Mouse (Mus musculus): ENCODE results near the gene Art4. TPM values are rescaled to one million over a fixed set of nuclear protein-coding genes. Genes with fewer than 3 reads are reported as not detected.

The Art4 gene
- polyA plus RNA-seq, 1 experiment, result 0.96 TPM

GRCm38 (mm10) chr6:136898954-136899353 lies 41.4 kb upstream of the Art4 start:
- no peak for TF ChIP-seq POLR2A (IDR thresholded peaks at IDR 0.05; ENCODE audit: control insufficient read depth, low read depth, low read length)
- no peak for TF ChIP-seq CTCF (IDR thresholded peaks at IDR 0.05; ENCODE audit: control insufficient read depth, insufficient read depth, insufficient replicate concordance, low read depth, low read length)
- H3K27me3 ChIP-seq (ENCODE audit: control insufficient read depth, insufficient read depth, low read length), result no peaks in the 10 kb centered on the region
- H3K4me3 ChIP-seq (ENCODE audit: control insufficient read depth, low read depth, low read length), result no peak overlapping the region

GRCm38 (mm10) chr6:136898222-136898621 lies 40.7 kb upstream of the Art4 start:
- no peaks in the 10 kb centered on the region for H3K27me3 ChIP-seq (ENCODE audit: control insufficient read depth, insufficient read depth, low read length)
- no peak overlapping the region for H3K4me3 ChIP-seq (ENCODE audit: control insufficient read depth, low read depth, low read length)
- H3K4me1 ChIP-seq (ENCODE audit: control insufficient read depth, insufficient read depth, low read length), result no peaks in the 10 kb centered on the region; the same call in 1 of the 2 replicates
- no peaks in the 10 kb centered on the region for H3K36me3 ChIP-seq (ENCODE audit: control insufficient read depth, insufficient read depth, low read length)
- no peak overlapping the region for H3K27ac ChIP-seq (ENCODE audit: control insufficient read depth, insufficient read depth, low read depth, low read length)
- TF ChIP-seq CTCF (IDR thresholded peaks at IDR 0.05; ENCODE audit: control insufficient read depth, insufficient read depth, insufficient replicate concordance, low read depth, low read length), result no peak
- no peak for TF ChIP-seq POLR2A (IDR thresholded peaks at IDR 0.05; ENCODE audit: control insufficient read depth, low read depth, low read length)

More at GRCm38 (mm10) chr6:136898954-136899353, 41.4 kb upstream of the Art4 start:
- Histone ChIP-seq H3K27ac (ENCODE audit: control insufficient read depth, insufficient read depth, low read depth, low read length) (no peak overlapping the region), H3K36me3 (ENCODE audit: control insufficient read depth, insufficient read depth, low read length) (no peaks in the 10 kb centered on the region), H3K4me1 (ENCODE audit: control insufficient read depth, insufficient read depth, low read length) (no peaks in the 10 kb centered on the region; the same call in 1 of the 2 replicates)

GRCm38 (mm10) chr6:136897789-136898188 lies 40.3 kb upstream of the Art4 start:
- H3K36me3 ChIP-seq (ENCODE audit: control insufficient read depth, insufficient read depth, low read length), result no peaks in the 10 kb centered on the region
- no peaks in the 10 kb centered on the region; the same call in 1 of the 2 replicates for H3K4me1 ChIP-seq (ENCODE audit: control insufficient read depth, insufficient read depth, low read length)
- no peak overlapping the region for H3K27ac ChIP-seq (ENCODE audit: control insufficient read depth, insufficient read depth, low read depth, low read length)
- no peaks in the 10 kb centered on the region for H3K27me3 ChIP-seq (ENCODE audit: control insufficient read depth, insufficient read depth, low read length)
- H3K4me3 ChIP-seq (ENCODE audit: control insufficient read depth, low read depth, low read length), result no peak overlapping the region
- TF ChIP-seq CTCF (IDR thresholded peaks at IDR 0.05; ENCODE audit: control insufficient read depth, insufficient read depth, insufficient replicate concordance, low read depth, low read length) (no peak), POLR2A (IDR thresholded peaks at IDR 0.05; ENCODE audit: control insufficient read depth, low read depth, low read length) (no peak)

GRCm38 (mm10) chr6:136894532-136895339 lies 37.2 kb upstream of the Art4 start:
- Histone ChIP-seq H3K4me3 (ENCODE audit: control insufficient read depth, low read depth, low read length) (no peak overlapping the region), H3K27ac (ENCODE audit: control insufficient read depth, insufficient read depth, low read depth, low read length) (peak overlapping the region; percentile 75), H3K27me3 (ENCODE audit: control insufficient read depth, insufficient read depth, low read length) (no peaks in the 10 kb centered on the region), H3K4me1 (ENCODE audit: control insufficient read depth, insufficient read depth, low read length) (no peaks in the 10 kb centered on the region; the same call in 1 of the 2 replicates), H3K36me3 (ENCODE audit: control insufficient read depth, insufficient read depth, low read length) (no peaks in the 10 kb centered on the region)
- no peak for TF ChIP-seq CTCF (IDR thresholded peaks at IDR 0.05; ENCODE audit: control insufficient read depth, insufficient read depth, insufficient replicate concordance, low read depth, low read length)
- no peak for TF ChIP-seq POLR2A (IDR thresholded peaks at IDR 0.05; ENCODE audit: control insufficient read depth, low read depth, low read length)

- no peaks in the 10 kb centered on the region for H3K27me3 ChIP-seq (ENCODE audit: control insufficient read depth, insufficient read depth, low read length)
- H3K36me3 ChIP-seq (ENCODE audit: control insufficient read depth, insufficient read depth, low read length), result no peaks in the 10 kb centered on the region
- no peaks in the 10 kb centered on the region for H3K4me1 ChIP-seq (ENCODE audit: control insufficient read depth, insufficient read depth, low read length)
- no peak overlapping the region for H3K27ac ChIP-seq (ENCODE audit: control insufficient read depth, insufficient read depth, low read depth, low read length)
- TF ChIP-seq CTCF (IDR thresholded peaks at IDR 0.05; ENCODE audit: control insufficient read depth, insufficient read depth, insufficient replicate concordance, low read depth, low read length), result no peak
- no peak for TF ChIP-seq POLR2A (IDR thresholded peaks at IDR 0.05; ENCODE audit: control insufficient read depth, low read depth, low read length)
- H3K4me3 ChIP-seq (ENCODE audit: control insufficient read depth, low read depth, low read length), result no peak overlapping the region
Measured at GRCm38 (mm10) chr6:136892002-136892401, 34.5 kb upstream of the Art4 start.

- TF ChIP-seq POLR2A (IDR thresholded peaks at IDR 0.05; ENCODE audit: control insufficient read depth, low read depth, low read length) (no peak), CTCF (IDR thresholded peaks at IDR 0.05; ENCODE audit: control insufficient read depth, insufficient read depth, insufficient replicate concordance, low read depth, low read length) (no peak)
- no peaks in the 10 kb centered on the region for H3K27me3 ChIP-seq (ENCODE audit: control insufficient read depth, insufficient read depth, low read length)
- H3K4me1 ChIP-seq (ENCODE audit: control insufficient read depth, insufficient read depth, low read length), result no peaks in the 10 kb centered on the region
- no peak overlapping the region for H3K4me3 ChIP-seq (ENCODE audit: control insufficient read depth, low read depth, low read length)
- H3K36me3 ChIP-seq (ENCODE audit: control insufficient read depth, insufficient read depth, low read length), result no peaks in the 10 kb centered on the region
- H3K27ac ChIP-seq (ENCODE audit: control insufficient read depth, insufficient read depth, low read depth, low read length), result peak overlapping the region; percentile 48; the same call in 1 of the 2 replicates
Measured at GRCm38 (mm10) chr6:136889554-136889953, 32.0 kb upstream of the Art4 start.

GRCm38 (mm10) chr6:136889067-136889466 lies 31.5 kb upstream of the Art4 start:
- no peak for TF ChIP-seq POLR2A (IDR thresholded peaks at IDR 0.05; ENCODE audit: control insufficient read depth, low read depth, low read length)
- no peak for TF ChIP-seq CTCF (IDR thresholded peaks at IDR 0.05; ENCODE audit: control insufficient read depth, insufficient read depth, insufficient replicate concordance, low read depth, low read length)
- no peaks in the 10 kb centered on the region for H3K27me3 ChIP-seq (ENCODE audit: control insufficient read depth, insufficient read depth, low read length)
- no peaks in the 10 kb centered on the region for H3K36me3 ChIP-seq (ENCODE audit: control insufficient read depth, insufficient read depth, low read length)
- no peak overlapping the region for H3K4me3 ChIP-seq (ENCODE audit: control insufficient read depth, low read depth, low read length)
- H3K4me1 ChIP-seq (ENCODE audit: control insufficient read depth, insufficient read depth, low read length), result no peaks in the 10 kb centered on the region
- peak overlapping the region; percentile 67 for H3K27ac ChIP-seq (ENCODE audit: control insufficient read depth, insufficient read depth, low read depth, low read length)

Data from testis, adult 2 months (tissue).